Mouse (Mus musculus): ENCODE measurements around the gene Mdh2. TPM values are rescaled to one million over a fixed set of nuclear protein-coding genes. Genes with fewer than 3 reads are reported as not detected.

The Mdh2 gene
- total and polyA plus RNA-seq, 2 experiments from 2014 or later, result 115 to 665 TPM

DNA sequence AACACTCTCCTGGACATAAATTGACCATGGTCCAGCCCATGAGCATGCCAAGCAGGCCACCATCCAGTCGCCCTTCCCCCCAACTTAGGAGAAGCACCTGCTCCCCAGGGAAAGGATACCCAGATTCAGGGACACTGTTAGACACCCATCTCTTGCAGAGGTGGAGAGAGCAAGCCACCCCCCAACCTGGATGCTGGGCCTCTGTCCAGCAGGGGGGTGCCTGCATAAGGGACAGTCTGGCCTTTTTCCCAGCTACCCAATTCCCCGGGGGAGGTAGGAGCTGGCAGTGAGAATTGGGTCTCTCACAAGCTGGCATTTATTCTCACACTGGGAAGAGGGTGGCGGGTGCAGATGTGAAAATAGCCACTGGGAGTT is 29.0 kb downstream of the Mdh2 start:
- Histone ChIP-seq H3K9ac (peak overlapping the region; percentile 93), H3K4me3 (ENCODE audit: low read depth, low read length) (peak overlapping the region; percentile 72), H3K27ac (ENCODE audit: low read depth, low read length) (no peak overlapping the region; the same call in 1 of the 2 replicates), H3K4me1 (ENCODE audit: insufficient read depth) (peaks cover 11% of the 10 kb centered on the region), H3K36me3 (ENCODE audit: insufficient read depth) (no peaks in the 10 kb centered on the region), H3K4me2 (ENCODE audit: low read depth) (peak overlapping the region; percentile 84), H3K27me3 (ENCODE audit: insufficient read depth, low read length) (no peaks in the 10 kb centered on the region), H3K9me3 (ENCODE audit: low read length) (no peaks in the 10 kb centered on the region)
- WGBS, result 24% methylated on average over 3 of the region's 3 CpGs
- ATAC-seq, result 0 out of 2 replicates have a peak, but pooled peaks have one; percentile 20
- TF ChIP-seq CTCF (IDR thresholded peaks at IDR 0.05; ENCODE audit: low read depth), result no peak
- no peak for DNase-seq

DNA sequence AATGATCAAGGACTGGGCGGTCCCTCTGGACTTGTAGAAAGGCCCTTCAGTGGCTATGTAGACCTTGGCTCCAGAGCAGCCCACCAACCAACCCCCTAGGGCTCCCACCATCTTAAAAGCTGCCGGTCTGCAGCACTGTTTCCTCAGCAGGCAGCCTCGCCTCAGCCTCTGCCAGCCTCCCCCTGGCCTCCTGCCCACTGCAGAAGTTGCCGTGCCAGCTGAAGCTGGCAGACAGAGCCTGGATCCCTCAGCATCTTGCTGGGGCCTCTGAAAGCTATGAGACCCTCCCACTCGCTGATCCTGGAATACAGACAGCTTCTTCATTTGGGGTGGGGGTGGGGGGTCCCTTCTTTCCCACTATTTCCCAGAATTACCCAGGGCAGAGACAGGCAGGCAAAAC is 34.7 kb downstream of the Mdh2 start:
- no peak for TF ChIP-seq CTCF (IDR thresholded peaks at IDR 0.05; ENCODE audit: low read depth)
- WGBS, result 29% methylated on average over 5 of the region's 5 CpGs
- Histone ChIP-seq H3K4me1 (ENCODE audit: insufficient read depth) (0 out of 2 replicates have a peak, but pooled peaks cover 9% of the 10 kb centered on the region), H3K27ac (ENCODE audit: low read depth, low read length) (peak overlapping the region; percentile 57), H3K9ac (no peak overlapping the region), H3K27me3 (ENCODE audit: insufficient read depth, low read length) (no peaks in the 10 kb centered on the region), H3K36me3 (ENCODE audit: insufficient read depth) (no peaks in the 10 kb centered on the region), H3K9me3 (ENCODE audit: low read length) (no peaks in the 10 kb centered on the region), H3K4me3 (ENCODE audit: low read depth, low read length) (no peak overlapping the region), H3K4me2 (ENCODE audit: low read depth) (no peak overlapping the region)
- DNase-seq (peak; percentile 88), ATAC-seq (peak; percentile 84)

DNA sequence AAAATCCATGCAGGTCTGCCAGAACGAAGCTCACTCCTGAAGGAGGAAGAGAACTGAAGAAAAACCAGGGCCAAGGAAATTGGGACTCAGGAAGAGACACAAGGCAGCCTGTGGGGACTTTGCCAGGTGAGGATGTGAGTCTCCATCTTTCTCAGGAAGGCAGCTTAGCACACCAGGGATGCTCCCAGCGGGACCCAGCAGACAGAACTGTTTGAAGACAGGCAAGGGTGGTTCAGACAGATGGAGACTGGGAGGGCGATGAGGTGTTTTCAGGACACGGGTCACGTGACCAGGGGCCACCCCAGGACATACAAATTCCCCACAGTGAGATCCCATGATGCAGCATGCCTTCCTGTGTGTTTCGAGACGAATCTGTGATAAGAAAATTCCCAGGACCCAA is 40.2 kb downstream of the Mdh2 start:
- Histone ChIP-seq H3K4me1 (ENCODE audit: insufficient read depth) (peaks cover 8% of the 10 kb centered on the region; the same call in 1 of the 2 replicates), H3K9me3 (ENCODE audit: low read length) (no peaks in the 10 kb centered on the region), H3K9ac (no peak overlapping the region), H3K4me2 (ENCODE audit: low read depth) (no peak overlapping the region), H3K27me3 (ENCODE audit: insufficient read depth, low read length) (no peaks in the 10 kb centered on the region), H3K4me3 (ENCODE audit: low read depth, low read length) (no peak overlapping the region), H3K27ac (ENCODE audit: low read depth, low read length) (peak overlapping the region; percentile 15; the same call in 1 of the 2 replicates), H3K36me3 (ENCODE audit: insufficient read depth) (no peaks in the 10 kb centered on the region)
- 45% methylated on average over 7 of the region's 7 CpGs for WGBS
- TF ChIP-seq CTCF (IDR thresholded peaks at IDR 0.05; ENCODE audit: low read depth), result no peak
- peak; percentile 63 for DNase-seq
- ATAC-seq, result peak; percentile 16; the same call in 1 of the 2 replicates

DNA sequence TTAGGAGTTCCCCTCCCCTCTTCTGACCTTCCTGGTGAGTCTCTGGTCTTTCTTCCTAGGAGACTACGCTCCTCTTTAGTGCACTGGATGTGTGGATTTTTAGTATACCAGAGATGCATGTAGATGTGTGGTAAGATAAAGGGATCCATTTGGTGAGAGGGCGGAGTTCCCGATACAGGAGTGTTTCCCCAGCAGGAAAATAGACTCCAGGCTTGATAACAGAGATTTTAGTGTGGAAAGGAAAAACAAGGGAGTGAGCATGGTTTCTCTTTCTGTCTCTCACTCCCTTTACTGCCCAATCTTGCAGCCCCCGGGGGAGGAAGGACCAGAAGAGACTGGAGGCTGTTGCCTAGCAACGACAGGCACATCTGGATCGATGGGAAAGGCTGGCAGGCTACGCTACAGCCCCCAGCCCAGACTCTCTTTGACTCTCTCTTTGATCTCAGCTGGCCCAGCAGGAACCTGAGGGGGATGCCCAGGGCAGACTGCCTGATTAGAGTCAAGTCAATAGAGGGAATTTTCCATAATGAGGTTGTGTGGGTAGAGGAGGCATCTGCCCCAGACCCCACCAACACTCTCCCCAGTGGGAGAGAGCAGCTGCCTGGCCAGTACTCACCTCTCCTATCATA is 44.1 kb downstream of the Mdh2 start:
- no peaks in the 10 kb centered on the region for H3K36me3 ChIP-seq (ENCODE audit: insufficient read depth)
- peak overlapping the region; percentile 65 for H3K27ac ChIP-seq (ENCODE audit: low read depth, low read length)
- no peaks in the 10 kb centered on the region for H3K9me3 ChIP-seq (ENCODE audit: low read length)
- H3K4me1 ChIP-seq (ENCODE audit: insufficient read depth), result peaks cover 8% of the 10 kb centered on the region; the same call in 1 of the 2 replicates
- 18% methylated on average over 7 of the region's 7 CpGs for WGBS
- no peak overlapping the region for H3K4me2 ChIP-seq (ENCODE audit: low read depth)
- H3K27me3 ChIP-seq (ENCODE audit: insufficient read depth, low read length), result no peaks in the 10 kb centered on the region
- TF ChIP-seq CTCF (IDR thresholded peaks at IDR 0.05; ENCODE audit: low read depth), result no peak
- ATAC-seq (peak; percentile 61), DNase-seq (peak; percentile 47)
- no peak overlapping the region for H3K4me3 ChIP-seq (ENCODE audit: low read depth, low read length)
- 0 out of 2 replicates have a peak overlapping the region, but pooled peaks have one; percentile 25 for H3K9ac ChIP-seq

DNA sequence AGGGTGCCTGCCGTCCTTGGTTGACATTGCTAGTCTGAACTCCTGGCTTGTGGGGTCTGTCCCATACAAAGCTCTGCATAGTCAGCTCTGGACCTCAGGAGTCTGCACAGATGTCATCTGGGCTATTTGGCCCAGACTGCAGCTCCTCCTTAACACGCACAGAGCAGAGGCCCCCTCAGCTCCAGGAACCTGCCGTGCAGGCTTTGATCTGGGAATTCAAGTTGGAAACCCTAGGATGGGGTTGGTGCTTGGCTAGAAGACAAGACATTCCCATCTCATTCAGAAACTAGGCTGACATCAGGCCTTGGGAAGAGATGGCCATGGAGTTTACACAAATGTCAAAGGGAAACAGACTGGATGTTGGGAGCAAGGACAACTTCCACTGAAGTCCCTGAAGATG is 46.2 kb downstream of the Mdh2 start:
- H3K27ac ChIP-seq (ENCODE audit: low read depth, low read length), result no peak overlapping the region
- WGBS, result 44% methylated on average over 3 of the region's 3 CpGs
- ATAC-seq (no peak), DNase-seq (no peak)
- H3K9ac ChIP-seq, result no peak overlapping the region
- peaks cover 8% of the 10 kb centered on the region; the same call in 1 of the 2 replicates for H3K4me1 ChIP-seq (ENCODE audit: insufficient read depth)
- H3K27me3 ChIP-seq (ENCODE audit: insufficient read depth, low read length), result no peaks in the 10 kb centered on the region
- H3K4me3 ChIP-seq (ENCODE audit: low read depth, low read length), result no peak overlapping the region
- H3K9me3 ChIP-seq (ENCODE audit: low read length), result no peaks in the 10 kb centered on the region
- no peak for TF ChIP-seq CTCF (IDR thresholded peaks at IDR 0.05; ENCODE audit: low read depth)
- no peaks in the 10 kb centered on the region for H3K36me3 ChIP-seq (ENCODE audit: insufficient read depth)
- no peak overlapping the region for H3K4me2 ChIP-seq (ENCODE audit: low read depth)

DNA sequence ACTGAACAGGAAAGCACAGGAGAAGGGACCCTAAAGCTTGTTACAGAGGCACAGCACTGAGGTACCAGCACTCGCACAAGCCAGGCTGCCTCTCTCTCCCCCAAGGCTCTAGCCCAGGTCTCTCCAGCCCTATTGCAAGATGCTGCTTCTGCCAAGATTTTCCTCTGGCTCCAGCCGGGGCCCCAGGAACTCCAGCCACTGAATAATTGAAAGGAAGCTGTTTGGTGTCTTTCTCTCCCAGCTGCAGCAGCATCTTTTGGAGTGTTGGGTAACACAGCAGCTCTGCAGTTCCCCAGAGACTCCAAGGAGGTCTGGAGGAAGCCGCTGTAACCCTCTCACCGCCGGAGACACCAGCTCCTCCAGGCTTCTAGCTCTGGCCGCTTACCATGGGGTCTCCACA is 47.9 kb downstream of the Mdh2 start:
- Histone ChIP-seq H3K36me3 (ENCODE audit: insufficient read depth) (no peaks in the 10 kb centered on the region), H3K9ac (no peak overlapping the region), H3K9me3 (ENCODE audit: low read length) (no peaks in the 10 kb centered on the region), H3K4me1 (ENCODE audit: insufficient read depth) (peaks cover 8% of the 10 kb centered on the region; the same call in 1 of the 2 replicates), H3K27me3 (ENCODE audit: insufficient read depth, low read length) (no peaks in the 10 kb centered on the region), H3K27ac (ENCODE audit: low read depth, low read length) (no peak overlapping the region), H3K4me2 (ENCODE audit: low read depth) (no peak overlapping the region), H3K4me3 (ENCODE audit: low read depth, low read length) (no peak overlapping the region)
- no peak for TF ChIP-seq CTCF (IDR thresholded peaks at IDR 0.05; ENCODE audit: low read depth)
- ATAC-seq (no peak), DNase-seq (no peak)
- 54% methylated on average over 6 of the region's 6 CpGs for WGBS

DNA sequence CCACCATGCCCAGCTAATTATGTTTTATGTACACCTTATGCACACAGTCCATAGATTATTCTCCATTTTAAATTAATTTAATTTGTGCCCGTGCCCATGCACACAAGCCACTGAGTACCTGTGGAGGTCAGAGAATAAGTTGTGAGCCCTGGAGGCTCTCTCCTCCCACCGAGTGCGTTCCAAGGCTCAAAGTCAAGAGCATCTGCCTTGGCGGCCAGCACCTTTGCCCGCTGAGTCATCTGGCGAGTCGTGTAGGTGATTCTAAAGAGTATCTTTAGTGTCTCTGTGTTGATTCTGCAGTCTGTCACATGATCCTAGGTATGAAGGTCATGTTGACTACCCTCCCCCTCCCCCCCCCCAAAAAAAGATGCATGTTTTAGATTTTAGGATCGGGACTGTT is 51.1 kb downstream of the Mdh2 start:
- no peak overlapping the region for H3K4me3 ChIP-seq (ENCODE audit: low read depth, low read length)
- DNase-seq (no peak), ATAC-seq (no peak)
- H3K36me3 ChIP-seq (ENCODE audit: insufficient read depth), result no peaks in the 10 kb centered on the region
- H3K9ac ChIP-seq, result no peak overlapping the region
- no peak overlapping the region for H3K27ac ChIP-seq (ENCODE audit: low read depth, low read length)
- H3K9me3 ChIP-seq (ENCODE audit: low read length), result no peaks in the 10 kb centered on the region
- H3K4me1 ChIP-seq (ENCODE audit: insufficient read depth), result no peaks in the 10 kb centered on the region
- H3K4me2 ChIP-seq (ENCODE audit: low read depth), result no peak overlapping the region
- no peaks in the 10 kb centered on the region for H3K27me3 ChIP-seq (ENCODE audit: insufficient read depth, low read length)
- WGBS, result 90% methylated on average over 8 of the region's 8 CpGs
- TF ChIP-seq CTCF (IDR thresholded peaks at IDR 0.05; ENCODE audit: low read depth), result no peak

Measured in forebrain, postnatal 0 days (tissue).